Mouse (Mus musculus) MN1 (cell line): Measurements from ENCODE around the gene Gm20695.
"Not testable (repeated sequence)": the region's sequence is repeated elsewhere in the genome, so short reads cannot be mapped to it uniquely, and the experiment has no call there.

Experiments used
- DNase-seq: peaks from one replicate; pipeline ENCODE4 v3.0.0-alpha.2; 2016; ENCODE audit warnings: low spot score

The Gm20695 gene

DNA sequence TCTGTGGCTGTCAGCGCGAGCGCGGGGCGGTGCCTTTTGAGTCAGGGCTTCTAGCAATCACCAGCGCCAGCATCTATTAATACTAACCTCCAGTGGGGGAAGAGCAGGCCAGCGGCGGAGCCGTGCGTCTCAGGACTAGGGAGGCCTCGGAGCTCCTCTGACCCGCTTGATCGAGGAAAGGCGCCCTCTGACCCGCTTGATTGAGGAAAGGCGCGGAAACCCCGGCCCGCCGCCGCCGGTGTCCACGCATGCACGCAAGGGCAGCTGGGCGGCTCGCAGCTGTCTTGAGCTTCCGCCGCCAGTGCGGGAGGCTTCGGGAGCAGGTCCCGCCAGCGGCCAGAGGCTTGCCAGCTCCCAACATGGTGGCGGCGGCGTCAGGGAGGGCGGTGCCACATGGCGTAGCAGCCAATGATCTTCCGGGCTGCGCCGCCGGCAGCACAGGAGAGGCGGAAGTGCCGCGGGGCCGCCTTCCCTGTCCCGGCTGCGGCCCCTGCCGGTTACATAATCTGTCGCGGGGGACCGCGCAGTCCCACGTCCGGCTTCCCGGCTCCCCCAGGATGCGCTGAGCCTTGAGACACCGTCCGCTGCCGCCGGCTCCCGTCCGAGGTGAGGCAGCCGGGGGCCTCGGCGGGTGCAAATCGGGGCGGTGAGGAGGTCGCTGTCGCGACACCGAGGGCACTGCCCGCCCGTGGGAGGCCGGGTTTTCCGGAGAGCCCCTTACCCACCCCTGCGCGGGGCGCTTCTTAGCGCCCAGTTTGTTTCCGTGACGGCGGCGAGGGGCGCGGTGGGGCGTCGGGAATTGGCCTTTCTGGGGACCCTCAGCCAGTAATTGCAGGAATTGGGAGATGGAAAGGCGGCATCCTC is at the start of gene Gm20695, which contains the start of gene Zfp597:
Gene Gm20695, plus strand, starts transcription at position 448 of the 864 bp plus-strand sequence.
Gene Zfp597, minus strand, starts transcription at position 361 of the 864 bp plus-strand sequence.
- peak; percentile 95 for DNase-seq

DNA sequence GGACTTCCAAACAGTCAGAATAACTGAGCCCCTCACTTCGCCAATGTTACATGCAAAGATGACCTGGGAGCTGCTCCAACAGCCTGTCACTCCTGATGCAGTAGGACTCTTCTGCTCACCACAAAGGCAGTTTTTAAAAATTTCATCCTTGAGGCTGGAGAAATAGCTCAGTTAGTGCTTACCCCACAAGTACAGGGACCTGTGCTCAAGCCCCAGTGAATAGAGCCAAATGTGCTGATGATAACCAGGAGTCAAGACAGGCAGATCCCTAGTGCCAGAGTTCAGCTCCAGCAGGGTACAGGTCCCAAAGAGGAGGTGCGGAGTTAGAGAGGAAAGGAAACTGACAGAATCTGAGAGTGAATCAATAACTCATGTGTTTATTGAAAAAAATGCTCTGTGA is 49.0 kb upstream of the Gm20695 start:
- DNase-seq = no peak

DNA sequence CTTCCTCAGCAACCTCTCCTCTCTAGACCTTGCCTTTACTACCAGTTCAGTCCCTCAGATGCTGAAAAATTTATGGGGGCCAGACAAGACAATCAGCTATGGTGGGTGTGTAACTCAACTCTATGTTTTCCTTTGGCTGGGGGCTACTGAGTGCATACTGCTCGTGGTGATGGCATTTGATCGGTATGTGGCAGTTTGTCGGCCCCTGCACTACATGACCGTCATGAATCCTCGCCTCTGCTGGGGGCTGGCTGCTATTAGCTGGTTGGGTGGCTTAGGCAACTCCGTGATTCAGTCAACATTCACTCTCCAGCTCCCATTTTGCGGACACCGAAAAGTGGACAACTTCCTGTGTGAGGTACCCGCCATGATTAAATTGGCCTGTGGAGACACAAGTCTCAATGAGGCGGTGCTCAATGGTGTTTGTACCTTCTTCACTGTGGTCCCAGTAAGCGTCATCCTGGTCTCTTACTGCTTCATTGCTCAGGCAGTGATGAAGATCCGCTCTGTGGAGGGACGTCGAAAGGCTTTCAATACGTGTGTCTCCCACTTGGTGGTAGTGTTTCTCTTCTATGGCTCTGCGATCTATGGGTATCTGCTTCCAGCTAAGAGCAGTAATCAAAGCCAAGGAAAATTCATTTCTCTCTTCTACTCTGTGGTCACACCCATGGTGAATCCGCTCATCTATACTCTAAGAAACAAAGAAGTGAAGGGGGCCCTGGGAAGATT is 45.1 kb upstream of the Gm20695 start:
- DNase-seq = peak; percentile 55

DNA sequence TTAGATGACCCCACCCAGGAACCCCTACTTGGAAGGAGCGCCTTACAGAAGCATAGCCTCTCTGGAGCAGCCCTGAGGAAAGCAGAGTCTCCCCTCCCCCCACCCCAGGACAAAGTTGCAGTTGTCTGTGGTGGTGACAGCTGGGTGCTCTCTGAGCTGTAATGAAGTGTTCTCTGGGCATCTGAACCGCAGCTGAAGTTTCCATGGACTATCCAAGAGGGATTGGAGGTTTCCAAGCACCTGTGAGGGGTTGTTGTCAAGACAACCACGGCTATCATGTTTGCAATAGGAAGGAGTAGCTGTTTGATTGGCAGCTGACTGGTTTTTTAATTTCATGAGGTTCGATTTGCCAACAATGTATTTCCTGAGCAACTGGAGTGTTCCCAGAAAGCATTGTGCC is 41.5 kb upstream of the Gm20695 start:
- DNase-seq = no peak

DNA sequence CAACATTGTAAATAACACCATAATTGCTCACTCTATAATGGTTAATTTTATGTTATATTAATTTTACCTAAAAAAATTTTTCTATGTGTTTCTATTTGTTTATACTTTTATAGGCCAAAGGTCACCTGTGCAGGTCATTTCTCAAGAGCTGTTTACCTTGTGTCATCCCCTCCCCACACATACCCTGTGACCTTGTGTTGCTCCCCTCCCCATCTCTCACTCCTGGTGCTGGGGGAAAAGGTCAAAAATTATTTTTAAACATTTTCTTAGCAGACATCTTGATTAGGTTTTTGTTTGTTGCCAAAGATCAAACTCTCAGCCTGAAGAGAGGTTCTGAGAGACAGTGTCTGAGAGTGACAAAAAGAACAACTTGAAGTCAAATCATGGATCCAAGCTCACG is 40.7 kb upstream of the Gm20695 start:
- no peak for DNase-seq

DNA sequence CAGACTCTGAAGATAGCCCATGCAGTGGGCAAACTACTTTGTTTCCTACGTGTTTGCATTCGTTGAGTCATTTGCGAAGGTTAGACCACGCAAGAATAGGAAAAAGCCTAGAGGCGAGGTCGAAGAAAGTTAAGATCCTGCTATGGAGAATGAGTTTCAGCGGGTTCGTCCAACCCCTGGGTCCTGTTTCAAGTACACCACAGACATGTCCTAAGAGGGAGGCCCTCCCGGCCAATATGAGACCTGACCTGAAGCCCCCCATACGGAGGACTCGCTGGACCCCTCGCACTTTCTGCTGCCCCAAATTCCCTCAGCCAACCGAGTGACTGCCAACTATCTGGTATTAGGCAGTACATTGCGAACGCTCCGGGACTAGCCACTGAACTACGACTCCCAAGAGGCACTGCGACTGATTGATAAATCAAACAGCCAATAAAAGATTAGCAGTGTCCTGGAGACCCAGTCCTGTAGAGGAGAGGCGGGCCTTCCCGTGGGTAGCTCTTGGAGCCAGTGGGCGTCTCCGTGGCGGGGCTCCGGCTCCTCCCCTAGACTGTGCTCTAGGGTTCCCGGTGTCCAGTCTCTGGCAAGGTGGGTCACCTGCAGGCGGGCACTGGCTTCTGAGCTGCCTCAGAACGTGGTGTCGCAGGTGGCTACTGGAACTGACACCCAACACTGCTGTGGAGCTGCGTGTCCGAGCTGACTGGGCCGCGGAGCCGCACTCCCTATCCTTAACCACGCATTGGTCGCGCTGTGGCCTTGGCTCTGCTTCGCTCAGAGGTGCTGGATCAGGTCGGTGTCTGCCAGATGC is 37.5 kb upstream of the Gm20695 start, which contains the start of gene Zfp174:
Gene Zfp174, plus strand, starts transcription at position 558 of the 808 bp plus-strand sequence.
- DNase-seq = peak; percentile 98

DNA sequence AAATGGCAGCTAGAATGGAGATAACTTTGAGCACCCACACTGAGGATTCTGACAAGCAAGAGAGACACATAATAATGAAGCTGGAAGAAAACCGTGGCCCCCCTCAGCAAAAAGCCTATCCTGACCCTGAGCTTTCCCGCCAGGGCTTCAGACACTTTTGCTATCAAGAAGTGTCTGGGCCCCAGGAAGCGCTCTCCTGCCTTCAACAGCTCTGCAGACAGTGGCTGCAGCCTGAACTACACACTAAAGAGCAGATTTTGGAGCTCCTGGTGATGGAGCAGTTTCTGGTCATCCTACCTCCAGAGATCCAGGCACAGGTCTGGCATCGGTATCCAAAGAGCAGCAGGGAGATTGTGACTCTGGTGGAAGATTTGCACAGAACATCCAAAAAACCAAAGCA is 36.6 kb upstream of the Gm20695 start:
- peak; percentile 36 for DNase-seq

DNA sequence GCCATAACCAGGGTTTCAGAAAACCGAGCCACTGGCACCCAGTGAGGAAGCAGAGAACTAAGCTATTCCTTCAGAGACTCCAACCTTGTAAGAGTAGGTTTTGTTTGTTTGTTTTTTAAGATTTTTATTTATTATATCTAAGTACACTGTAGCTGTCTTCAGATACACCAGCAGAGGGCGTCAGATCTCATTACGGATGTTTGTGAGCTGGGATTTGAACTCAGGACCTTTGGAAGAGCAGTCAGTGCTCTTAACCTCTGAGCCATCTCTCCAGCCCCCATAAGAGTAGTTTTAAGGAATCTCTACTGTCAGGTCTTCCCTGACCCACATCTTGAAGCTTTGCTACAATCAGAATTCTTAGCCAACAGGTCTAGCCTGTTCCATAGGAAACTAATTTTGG is 36.0 kb upstream of the Gm20695 start:
- no peak for DNase-seq

DNA sequence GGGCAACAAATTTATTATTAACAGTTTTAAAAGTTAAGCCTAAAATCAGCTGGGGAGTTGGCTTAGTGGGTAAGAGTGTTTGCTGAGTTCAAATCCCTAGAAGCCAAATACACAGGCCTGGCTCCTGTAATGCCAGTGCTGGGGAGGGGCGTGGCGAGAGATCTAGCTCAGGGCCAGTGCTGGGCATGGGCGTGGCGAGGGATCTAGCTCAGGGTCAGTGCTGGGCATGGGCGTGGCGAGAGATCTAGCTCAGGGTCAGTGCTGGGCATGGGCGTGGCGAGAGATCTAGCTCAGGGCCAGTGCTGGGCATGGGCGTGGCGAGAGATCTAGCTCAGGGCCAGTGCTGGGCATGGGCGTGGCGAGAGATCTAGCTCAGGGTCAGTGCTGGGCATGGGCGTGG is 33.1 kb upstream of the Gm20695 start:
- DNase-seq = not testable (repeated sequence)

DNA sequence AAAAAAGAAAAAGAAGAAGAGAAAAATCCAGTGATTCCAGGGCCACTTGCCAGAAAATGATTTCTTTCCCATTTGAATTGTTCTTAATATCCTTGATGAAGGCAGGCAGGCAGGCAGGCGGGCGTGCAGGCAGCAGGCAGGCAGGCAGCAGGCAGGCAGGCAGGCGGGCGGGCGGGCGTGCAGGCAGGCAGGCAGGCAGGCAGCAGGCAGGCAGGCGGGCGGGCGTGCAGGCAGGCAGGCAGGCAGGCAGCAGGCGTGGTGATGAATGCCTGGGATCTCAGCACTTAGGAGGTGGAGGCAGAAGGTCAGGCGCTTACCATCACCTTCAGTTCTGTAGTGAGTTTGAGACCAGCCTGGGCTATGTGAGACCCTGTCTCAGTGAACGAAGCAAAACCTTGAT is 31.9 kb upstream of the Gm20695 start:
- DNase-seq = no peak

DNA sequence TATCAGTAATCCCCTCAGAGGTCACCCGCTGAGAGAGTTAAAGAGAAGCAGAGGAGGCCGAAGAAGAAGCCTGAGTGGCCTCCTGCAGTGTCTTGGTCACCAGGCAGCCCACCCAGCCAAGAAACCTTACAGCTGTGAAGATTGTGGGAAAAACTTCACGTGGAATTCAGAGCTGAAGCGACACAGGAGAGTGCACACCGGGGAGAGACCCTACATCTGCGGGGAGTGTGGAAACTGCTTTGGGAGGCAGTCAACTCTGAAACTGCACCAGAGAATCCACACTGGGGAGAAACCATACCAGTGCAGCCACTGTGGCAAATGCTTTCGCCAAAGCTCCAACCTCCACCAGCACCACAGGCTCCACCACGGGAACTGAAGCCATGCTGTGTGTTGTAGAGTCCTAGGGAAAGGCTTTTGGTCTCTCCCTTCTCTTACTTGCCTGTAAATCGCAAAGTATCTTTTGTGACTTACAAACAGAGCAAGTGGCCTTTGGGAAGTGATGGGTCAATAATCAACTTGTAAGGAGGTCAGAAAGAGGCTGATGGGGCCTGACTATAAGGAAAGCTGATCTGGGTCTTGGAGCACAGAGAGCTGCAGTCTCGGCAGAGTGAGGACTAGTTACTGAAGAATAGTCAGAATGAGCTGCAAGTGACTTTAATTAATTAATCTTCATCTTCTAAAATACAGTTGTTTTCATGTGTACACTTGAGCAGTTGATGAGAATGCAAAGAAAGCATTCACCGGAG is 29.8 kb upstream of the Gm20695 start:
- DNase-seq = no peak

DNA sequence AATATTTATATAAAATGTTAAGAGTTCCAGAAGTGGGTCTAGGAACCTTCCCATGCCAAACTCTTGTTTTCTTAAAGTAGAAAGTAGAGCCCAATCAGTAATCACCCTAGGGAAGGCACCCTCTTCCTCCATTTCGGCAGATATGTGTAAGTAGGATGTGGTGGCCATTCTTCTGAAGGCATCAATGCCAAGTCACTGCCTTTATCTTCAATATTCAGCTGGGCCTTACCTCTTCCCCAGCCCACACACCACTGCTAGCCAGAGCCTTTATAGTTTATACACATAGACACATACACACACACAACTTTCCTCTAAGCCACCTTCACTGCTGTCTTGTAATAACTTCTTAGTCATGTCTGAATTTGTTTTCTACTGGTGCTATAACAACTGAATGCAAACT is 28.7 kb upstream of the Gm20695 start:
- DNase-seq = no peak

DNA sequence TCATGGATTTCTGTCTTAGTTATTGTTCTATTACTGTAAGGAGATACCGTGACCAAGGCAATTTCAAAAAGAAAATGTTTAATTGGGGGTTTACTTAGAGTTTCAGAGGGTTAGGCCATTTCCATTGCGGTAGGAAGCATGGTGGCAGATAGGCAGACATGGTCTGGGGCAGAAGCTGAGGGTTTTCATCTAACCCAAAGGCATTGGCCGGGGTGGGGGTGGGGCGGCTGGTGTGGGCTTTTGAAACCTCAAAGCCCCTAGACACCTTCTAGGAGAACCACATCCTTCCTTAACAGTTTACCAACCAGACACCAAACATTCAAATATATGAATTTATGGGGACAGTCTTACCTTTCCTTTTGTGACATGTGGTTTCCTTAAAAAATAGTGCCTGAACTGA is 25.2 kb upstream of the Gm20695 start:
- DNase-seq = no peak

DNA sequence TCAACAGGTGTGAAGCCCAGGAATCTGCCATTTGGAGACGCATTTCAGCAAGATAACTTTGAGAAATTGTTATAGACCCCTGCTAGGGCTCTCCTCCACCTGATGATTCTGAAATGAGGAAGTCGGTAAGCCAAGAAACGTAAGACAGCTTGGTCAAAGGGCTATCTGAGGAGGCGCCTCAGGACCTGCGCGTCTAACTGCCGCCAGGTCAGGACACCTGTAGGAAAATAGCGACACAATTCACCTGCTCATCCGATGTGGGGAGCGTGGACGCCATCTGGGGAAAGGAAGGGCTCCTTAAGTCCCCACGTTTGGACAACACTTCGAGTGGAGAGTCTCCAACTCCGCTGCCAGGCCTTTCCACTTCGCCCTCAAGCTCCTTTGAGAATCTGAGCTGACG is 12.6 kb upstream of the Gm20695 start:
- DNase-seq = no peak

DNA sequence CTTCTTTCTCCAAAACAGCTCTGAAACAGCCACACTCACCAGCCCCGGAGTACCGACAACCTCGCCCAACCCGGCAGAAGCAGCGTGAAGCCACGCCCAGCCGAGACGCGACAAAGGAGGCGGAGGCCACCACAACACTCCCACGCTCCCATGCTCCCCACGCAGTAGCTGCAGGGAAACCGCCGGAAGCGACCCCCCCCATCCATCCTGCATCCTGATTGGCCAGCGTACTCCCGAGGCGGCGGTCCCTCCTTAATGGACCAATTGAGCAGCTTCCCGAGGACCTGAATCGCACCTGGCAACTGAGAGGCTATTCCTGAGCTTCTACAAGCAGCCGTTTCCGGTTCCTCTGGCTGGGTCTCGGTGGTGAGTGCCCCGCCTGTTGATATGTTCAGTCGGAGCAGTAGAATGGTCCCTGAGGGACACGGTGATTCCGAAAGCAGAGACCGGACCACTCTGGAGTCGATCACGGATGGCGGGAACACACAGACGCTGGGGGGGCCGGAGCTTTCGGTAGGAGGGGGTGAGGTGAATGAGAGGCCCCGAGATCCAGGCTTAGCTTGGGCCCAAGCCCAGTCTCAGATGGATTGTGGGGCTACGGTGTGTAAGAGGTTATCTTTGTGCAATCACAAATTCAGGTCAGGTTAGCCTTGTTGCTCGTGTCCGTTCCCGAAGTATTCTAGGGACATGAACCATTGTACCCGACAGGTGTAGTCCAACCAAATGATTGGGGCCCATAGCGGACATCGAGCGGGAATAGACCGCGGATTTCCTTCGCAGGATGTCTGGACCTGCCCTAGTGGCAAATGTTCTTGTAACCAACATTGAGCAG is 12.0 kb upstream of the Gm20695 start, which contains the start of gene Naa60:
Gene Naa60, plus strand, starts transcription at position 160 of the 832 bp plus-strand sequence.
- peak; percentile 87 for DNase-seq

DNA sequence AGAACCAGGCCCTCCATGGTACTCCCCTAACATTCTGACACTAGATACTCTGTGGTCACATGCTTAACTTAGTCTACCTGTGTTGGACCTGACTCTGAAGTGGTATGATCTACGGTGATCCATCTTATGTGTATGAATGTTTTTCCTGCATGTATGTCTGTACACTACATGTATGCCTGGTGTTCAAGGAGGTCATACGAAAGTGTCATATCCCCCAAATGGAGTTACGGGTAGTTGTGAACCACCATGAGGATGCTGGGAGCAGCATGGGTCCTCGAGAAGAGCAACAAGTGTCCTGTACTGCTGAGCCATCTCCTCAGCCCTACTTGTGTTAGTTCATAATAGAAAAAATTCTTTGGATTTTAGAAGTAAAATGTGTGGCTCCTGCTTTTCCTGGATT is 8.1 kb upstream of the Gm20695 start:
- no peak for DNase-seq

DNA sequence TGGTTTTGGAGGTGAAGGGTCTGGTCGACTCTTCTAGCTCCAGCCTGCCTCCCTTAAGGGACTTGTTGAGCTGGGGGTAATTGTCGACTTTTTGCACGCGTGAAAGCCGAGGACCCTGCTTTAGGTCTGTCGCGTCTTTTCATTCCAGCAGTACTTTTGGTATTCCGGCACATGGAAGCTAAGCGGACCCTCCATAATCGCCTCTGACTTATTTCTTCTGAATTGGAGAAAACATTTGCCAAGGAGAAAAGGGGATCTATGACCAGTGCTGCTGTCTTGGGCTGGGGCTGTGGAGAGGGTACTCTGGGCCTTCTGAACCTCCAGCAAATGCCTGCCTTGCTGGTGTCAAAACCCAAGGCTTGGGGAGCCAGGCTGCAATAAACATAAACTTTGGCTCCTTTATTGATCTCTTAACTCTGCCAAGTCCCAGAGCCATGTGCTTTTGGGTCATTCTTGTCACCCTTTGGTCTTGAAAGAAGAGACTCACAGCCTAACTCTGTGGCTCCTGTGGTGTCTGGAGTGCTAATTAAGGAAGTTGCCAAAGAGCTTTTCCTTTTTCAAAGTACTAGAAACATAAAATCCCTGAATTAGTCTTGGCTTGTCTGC is 720 bp downstream of the Gm20695 start:
- peak; percentile 19 for DNase-seq

DNA sequence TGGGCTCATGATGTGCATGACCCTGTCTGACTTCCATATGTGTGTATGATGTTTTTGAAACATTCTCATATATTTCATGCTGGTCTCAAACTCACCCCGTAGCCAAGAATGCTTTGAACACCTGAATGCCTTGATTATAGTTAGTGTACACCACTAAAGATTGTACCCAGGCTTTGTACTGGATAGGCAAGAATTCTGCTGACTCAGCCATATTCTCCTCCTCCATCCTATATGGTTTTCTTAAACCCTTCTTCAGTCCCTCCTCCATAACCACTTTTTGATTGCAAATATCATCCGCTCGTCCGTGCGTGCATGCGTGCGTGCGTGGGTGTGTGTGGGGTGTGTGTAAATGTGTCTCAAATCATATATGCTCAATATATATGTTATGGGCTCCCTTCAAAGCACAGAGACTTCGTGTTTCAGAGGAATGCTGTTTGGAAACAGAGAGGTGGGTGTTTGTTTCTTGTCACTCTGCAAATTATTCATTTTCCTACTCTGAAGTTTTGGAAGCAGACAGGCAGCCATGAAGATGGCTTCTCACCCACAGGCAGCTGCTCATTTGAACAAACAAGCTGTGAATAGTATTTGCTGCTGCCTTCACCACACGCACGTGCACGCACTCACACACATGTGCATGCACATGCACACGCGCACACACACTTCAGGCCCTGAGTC is 7.3 kb downstream of the Gm20695 start:
- DNase-seq = no peak

DNA sequence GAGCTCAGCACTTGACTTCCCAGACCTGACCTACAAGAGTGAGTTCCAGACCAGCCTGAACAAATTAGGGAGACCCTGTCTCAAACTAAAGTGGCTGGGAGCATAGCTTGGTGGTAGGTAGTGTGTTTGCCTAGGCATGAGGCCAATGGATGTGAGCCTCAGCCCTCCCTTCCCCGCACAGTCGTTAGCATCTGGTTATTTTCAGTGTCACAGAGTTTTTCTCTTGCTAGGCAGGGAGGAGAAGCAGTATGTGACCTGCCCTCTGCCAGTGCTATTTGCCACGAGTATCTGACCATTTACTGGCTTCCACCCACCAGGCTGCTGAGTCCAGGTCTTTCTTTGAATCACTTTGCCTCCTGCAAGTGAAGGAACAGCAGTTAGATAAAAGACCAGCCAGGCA is 9.3 kb downstream of the Gm20695 start:
- DNase-seq = peak; percentile 79
